Mouse (Mus musculus) spleen, postnatal 4 days (tissue): ENCODE results near the gene Aadacl2.

ENCODE experiments used
- DNase-seq, 2 experiments: peaks; one replicate each; pipeline ENCODE4 v3.0.0; 2022; ENCODE audit warnings: low spot score in 2 of 2

Gene Aadacl2

DNA sequence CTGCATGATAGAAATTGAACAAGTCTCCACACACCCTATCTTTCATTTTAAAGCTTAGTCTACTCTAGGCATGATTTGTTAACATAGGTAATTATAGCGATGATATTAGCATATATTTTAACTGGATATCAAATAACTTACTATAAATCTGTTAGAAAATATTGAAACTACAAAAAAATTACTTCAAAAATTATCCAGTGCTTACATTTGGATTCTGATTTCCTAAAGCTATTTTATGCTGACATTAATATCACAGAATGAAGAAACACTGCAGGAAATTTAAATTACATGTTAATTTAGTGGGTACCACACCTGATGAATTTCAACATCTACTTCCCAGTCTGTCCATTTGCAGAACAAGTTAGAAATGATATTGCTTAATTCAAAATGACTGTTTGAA lies at the start of gene Aadacl2:
Aadacl2 (plus strand) TSS at position 301 of the 400 bp plus-strand sequence.
- DNase-seq, result no peak

DNA sequence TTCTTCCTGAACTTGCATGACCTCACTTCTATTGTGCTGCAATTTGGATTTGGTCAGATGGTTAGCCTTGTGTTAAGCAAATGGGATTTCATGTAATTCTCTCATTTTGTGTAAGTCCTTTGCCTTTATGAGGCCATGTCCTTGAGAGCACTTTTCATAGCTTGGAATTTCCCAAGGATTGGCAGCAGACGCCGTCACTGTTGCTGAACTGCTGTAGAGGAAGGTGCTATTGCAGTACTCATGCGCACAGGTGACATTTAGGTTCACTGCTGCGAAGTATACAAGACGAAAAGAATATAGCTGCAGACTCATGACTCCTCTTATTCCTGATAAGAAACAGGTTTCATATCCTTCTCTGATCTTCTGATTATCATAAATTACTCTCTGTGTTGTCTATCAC lies 35.7 kb upstream of the Aadacl2 start:
- no peak for DNase-seq

DNA sequence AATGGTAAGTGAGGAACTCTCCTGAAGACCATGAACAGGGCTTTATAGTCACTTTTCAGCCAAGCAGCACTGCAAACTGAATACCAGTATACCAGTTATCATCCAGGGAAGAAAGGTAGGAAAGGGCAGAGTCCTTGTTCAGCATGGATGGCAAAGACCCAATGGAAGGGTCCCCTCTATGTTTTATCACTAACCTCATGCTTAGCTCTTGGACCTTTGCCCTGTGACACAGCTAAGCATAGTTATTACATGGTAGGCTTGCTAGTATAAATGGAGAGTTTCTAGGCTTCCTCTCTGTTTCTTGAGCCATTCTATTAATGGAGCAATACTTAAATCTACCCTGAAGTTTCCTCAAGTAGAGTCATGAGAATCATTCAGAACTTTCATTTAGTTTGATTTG lies 32.0 kb upstream of the Aadacl2 start:
- DNase-seq, result no peak

DNA sequence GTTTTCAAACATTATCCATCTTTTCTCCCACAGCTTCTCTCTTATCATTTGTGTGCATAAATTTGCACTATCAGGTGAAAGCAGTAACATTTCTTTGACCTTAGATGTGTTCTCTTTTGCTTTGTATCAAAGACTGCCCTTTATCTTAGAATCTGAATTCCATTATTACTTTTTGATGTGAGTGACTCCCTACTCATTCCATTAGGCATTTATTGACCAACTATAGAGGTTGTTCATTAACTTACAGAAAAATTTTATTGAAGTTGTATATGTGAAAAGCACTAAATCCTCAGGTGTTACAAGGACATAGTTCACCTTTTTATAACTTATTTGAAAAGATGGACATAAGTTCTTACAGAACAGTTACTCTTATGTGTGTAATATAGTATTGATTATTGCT lies 2.9 kb upstream of the Aadacl2 start:
- no peak for DNase-seq

DNA sequence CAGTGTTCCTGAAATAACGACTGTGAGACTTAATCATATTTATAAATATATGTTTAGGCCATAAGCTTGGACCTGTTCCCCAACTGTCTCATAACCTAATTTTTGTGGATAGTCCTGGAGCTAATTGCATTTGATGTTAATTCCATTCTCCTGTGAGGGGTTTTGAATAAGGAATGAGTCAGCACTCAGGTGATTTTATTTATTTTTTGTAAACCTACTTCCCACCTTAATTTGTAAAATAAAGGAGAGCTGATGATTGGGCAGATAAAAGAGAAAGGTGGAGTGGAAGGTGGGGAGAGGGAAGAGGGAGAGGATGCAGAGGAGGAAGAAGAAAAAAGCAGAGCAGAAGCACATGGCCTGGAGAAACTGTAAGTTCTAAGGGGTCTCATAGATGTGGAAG lies 18.9 kb downstream of the Aadacl2 start, which contains the start of gene Aadac:
Aadac (plus strand) TSS at position 301 of the 400 bp plus-strand sequence.
- DNase-seq, result no peak

DNA sequence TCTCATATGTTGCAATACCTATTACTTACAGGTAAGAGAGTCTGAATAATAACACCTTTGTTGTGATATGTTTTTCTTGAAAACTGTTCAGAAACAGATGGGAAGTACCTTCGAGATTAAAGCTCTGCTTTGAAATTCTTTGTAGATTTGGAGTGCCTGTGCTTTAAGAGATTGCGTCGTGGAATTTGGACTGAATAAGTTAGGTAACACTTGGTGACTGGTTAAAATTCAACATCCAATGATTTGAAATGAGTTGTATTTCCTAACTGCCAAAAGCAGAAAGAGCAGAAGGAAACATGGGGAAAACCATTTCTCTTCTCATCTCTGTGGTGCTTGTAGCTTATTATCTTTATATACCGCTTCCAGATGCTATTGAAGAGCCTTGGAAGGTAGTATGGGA lies 25.0 kb downstream of the Aadacl2 start:
- DNase-seq, result no peak

DNA sequence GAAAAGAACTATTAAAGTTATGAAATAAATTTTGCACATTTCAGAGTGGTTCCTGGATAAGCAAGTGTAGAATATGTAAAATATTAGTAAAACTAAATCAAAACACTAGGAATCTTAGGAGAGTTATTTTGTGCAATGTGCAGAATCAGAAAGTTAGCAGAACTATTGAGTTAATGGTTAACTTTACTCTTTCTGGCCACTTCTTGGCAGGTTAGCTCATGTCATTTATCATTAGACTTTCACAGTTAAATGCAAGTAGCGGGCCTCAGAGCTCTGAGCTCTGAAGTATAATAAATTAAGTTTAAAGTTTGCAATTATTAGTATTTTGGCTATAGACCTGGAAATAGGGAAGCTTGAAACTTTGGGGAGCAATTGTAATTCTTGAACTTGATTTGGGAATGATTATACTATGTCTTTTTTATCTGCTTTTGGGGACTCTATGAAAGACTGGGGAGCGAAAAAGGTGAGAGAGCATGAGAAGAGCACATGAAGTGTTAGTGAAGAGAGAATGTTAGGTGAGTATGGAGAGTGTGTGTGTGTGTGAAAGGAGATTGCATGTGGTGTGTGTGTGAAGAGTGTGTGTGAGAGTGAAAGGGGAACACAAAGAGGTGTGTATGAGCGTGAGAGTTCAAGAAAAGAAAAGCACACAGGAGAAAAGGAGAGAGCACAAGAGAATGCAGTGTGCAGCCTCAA lies 39.8 kb downstream of the Aadacl2 start:
- DNase-seq, result no peak

DNA sequence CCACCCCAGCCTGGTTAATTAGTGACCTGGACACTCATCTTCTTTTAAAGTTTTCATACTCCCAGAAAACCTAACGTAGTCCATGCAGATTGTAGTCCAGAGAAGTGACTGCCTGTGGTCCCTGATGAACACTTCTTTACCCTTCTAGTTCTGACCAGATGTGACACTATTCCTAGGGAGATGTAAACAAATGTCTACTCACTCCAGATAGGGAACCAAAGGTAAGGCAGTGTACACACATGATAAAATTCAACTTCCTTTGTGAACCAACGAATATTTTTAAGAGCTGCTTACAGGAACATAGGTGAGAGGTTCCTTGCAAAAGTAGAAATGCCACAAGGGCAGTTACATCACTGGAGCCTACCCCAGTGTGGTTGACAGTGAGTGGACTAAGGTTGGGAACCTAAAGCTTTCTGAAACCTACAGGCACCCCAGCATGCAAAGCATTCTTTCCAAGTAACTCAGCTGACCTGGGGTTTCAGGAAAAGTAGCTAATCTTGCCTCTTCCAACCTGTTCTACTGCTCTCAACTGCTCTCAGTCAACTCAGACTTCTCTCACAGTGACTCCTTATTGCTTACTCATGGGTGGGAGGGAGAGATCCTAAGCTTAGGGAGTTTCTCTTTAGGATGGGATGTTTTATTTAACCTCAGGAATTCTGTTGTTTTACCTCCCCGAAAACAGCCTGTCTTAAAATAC lies 46.8 kb downstream of the Aadacl2 start:
- no peak for DNase-seq

DNA sequence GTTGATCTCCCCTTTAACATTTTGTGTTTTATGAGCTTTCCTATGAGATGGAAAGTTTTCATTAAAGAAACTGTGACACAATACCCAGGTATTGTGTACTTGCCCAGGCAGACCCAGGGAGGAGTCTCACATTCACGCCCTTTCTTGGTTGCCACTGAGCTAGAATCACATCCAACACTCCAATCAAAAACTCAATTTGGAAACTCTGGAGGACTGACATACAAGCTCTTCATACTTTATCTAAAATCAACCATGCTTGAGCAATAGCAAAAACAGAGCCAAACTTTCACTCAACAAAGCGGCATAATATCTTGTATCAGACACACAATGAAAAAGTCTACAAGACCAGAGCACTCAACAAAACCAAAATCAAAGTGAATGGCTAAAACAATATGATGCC lies 47.4 kb downstream of the Aadacl2 start:
- DNase-seq, result no peak

DNA sequence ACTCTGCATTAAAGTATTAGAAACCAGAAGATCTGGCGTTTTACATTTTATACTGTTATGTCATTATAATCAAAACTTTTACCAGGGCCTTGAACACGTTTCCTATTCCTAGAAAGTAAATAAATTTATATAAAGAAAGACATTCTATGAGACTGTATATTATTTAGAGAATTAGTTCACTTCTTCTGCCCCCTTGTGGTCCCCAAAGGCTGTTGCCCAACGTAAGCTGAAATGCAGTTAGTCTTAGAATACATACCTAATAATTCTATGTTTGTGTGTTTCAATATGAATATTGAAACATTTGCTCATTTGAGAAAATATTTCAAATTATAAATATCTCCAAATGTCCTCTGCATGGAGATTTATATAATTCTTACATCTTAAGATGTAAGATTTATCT lies 49.9 kb downstream of the Aadacl2 start:
- no peak for DNase-seq

DNA sequence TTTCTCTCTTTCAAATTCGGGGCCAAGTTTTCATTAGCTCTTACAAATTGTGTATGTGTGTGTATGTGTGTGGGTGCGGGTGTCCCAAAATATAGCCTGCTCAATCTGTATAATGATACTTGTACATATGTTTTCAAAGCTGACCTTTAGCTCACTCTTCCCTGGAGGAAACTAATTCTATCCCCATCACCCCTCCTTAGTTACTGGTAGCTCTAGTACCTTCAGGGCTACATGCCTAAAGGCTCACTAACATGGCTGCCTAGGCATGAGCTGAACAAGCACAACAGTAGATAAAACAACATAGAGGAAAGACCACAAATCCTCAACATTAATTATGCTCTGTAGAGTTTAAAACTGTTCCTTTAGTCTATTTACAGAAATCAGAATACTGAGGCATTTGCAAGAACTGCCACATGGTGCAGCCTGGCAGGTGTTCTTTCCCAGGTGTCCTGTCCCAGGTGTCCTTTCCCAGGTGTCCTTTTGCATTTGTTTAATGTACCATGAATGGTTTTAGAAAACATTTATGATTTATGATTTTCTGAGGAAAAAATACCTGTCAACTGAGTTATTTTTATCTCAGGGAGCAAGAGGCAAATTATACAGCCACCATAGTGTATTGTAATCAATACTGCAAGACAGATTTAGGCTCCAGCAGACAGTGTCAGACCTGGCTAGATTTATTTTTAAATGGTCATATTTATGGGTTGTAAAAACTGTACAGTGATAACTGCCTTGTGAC lies 50.7 kb downstream of the Aadacl2 start:
- DNase-seq, result no peak

DNA sequence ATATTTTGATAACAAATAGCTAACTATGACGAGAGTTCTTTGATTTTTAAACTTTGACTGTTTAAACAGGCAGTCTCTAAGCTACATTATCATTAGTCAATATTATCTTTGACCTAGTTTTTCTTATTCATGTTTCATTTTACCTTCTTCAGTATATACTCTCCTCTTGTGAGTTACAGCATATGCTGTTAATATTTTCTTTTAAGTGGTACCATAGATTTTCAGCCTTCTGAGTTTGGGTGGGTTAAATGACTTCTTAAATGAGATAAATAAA lies 51.2 kb downstream of the Aadacl2 start:
- DNase-seq, result no peak
